Mouse (Mus musculus) frontal cortex, adult 2 months (tissue): Measurements from ENCODE around the gene Klf13. TPM values are rescaled to one million over a fixed set of nuclear protein-coding genes. Genes with fewer than 3 reads are reported as not detected.
A peak's percentile ranks its signal among the peaks of the same experiment; 100 is the strongest.

Experiments
- DNase-seq, 2 experiments: peaks; one replicate each; pipeline ENCODE4 v3.0.0; 2022; ENCODE audit warnings: low spot score in 1 of 2; ENCODE audit errors: extremely low spot score in 1 of 2
- polyA plus RNA-seq: library from polyadenylated mRNA; depleted of rRNA; stranded (reverse); fragments of >200 nt; gene quantifications from 2 replicates; pipeline ENCODE4 v1.2.3, GENCODE M21; 2012; rRNA removed

Klf13 gene
- 57.6 and 60.4 TPM in 2 replicates for polyA plus RNA-seq

DNA sequence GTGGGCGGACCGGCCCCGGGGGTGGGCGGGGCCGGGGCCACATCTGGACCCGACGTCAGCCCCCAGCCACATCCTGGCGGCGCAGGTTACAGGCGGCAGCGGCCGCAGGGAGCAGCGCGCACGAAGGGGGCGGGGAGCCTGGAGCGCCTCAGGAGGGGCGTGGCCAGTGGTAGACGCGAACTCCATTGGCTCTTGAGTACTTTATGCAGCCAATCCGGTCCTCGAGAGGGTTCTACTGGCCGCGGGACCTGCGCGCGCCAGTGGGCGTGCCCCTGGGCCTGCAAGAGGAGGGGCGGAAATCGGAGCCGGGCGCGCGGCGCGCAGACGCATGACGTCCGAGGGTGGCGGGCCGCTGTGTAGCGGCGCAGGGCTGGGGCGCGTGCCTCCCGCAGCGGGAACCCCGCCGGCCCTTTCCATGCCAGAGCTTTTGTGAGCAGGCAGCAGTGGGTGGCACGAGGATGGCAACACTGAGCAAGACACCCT lies at the start of gene Klf13:
Klf13 (minus strand) TSS at position 2 of the 483 bp plus-strand sequence.
- DNase-seq, result peak; percentile 97 to 98

GRCm38 (mm10) chr7:63988391-63988790 lies 49.7 kb upstream of the Klf13 start:
- DNase-seq, result no peak

DNA sequence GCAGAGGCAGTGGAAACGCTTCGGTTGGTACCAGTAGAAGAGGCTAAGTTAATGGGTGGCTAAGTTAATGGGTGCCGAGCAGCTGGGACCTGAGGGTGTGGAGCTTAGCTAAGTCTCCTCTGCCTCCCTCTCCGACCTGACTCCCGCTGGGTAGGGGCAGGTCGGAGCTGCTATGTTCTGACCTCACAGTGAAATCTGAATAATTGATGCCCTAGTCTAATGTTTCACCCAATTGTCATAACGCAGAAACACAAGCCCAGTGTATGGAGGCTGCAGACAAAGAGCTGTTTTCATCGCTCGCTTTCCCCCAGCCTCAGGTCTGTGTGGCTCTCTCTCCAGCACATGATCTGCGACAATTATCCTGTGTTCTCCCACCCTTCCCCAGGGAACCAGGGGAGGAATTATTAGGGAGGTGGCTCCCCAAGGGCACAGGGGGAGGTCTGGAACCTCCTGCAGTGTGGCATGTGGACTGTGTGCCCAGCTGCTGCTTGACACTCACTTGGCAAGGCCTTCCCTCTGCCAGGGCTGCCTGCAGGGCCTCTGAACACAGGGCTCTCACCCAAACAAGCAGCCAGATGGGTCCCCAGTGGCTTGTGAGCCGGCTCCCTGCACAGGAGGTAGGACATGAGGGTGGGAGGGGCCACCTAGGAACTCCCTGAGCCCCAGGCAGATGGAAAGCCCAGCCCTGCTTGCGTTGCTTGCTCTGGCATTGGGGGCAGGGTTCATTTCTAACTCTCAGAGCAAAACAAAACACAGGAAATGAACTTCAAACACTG lies 47.9 kb upstream of the Klf13 start:
- DNase-seq, result peak; percentile 45 to 46

DNA sequence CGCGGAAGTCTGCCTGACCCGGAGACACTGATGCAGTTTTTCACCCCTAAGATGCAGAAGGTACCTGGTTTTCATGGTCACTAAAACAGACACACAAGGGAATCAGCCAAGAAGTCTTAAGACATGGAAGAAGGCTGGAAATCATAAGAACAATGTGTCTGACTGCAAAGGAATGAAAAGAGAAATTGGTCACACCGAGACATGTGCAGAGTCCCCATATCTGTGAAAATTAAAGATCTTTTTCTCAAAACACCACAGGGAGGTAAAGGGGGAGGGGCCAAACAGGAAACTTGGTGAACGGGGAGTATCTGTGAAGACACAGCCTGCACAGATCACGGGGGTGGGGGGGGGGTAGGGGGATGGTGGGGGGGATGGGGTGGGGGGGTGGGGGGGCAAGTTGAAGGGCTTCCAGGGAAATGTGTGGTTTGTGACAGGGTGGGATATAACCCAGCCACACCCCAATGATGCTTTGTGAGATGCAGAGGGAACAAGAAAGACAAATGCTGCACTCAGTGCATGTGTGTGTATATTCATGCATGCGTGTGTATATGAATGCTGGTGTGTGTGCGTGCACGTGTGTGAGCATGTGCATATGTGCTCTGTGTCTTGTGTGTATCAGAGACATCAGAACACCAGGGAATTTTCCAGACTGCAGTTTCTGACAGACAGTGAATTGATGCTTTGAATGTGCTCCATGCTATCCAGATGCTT lies 47.1 kb upstream of the Klf13 start:
- no peak for DNase-seq

DNA sequence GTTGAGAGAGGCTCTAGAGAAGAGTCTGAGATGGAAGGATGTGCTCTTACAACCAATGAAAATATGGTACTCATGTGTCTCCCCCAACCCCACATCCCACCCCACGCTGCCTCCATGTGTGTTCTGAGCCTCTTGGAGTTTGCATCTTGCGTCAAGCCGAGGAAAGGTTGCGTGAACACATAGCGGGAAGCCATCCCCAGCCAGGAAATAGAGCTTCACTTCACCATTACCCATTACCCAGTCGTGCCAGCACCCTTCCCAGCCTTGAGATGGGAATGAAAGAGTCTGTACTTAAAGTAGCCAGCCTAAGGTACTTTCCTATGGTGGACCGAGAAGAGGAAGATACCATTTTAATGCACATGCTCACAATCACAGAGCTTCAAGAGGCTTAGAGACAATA lies 46.6 kb upstream of the Klf13 start:
- DNase-seq, result no peak

DNA sequence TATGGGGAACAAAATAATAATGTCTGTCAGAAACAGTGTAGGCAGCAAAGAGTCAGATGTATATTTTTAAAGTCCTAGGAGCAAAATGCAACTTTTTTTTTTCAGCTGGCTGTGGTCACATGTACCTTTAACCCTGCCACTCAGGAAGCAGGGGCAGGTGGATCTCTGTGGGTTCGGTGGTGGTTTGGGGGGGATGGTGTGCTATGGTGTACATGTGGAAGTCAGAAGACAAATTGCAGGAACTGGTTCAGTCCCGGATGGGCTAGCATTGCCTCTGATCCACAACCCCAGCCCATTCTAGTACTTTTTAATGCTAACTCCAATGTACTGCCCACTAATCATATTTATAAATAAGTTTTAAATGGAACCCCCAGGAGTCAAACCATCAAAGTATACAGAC lies 45.6 kb upstream of the Klf13 start:
- no peak for DNase-seq

DNA sequence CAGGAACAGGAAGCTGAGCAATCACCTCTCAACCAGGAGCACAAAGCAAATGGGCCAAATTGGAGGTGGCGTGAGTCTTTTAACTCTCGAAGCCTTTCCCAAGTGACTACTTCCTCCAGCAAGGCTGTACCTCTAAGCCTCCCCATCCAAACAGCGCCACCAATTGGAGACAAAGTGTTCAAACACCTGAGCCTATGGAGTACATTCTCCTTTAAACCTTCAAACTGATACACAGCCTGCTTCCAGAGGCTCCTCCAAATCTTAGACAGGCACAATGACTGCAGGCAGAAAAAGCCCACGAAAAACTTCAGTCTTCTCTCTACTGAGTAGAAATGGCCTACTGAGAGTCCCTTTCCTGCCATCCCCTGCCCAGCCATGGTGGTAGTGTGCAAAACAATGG lies 38.9 kb upstream of the Klf13 start:
- no peak for DNase-seq

DNA sequence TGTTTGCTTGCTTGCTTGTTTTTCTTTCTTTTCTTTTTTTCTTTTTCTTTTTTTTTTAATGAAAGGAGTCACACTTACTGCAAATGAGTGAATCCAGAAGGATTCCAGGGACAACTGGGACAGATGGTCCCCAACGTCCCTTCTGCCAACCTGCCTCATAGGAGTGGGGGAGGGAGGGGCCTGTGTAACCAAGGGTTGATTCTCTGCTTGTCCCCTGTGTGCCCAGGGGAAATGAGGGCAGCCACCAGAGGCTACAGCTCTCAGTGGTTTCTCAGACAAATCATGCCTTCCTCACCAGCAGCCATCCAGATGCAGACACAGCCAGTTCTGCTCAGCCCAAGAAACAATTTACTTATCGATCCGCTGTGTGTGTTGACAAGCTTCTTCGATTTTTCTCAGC lies 32.3 kb upstream of the Klf13 start:
- DNase-seq, result no peak

DNA sequence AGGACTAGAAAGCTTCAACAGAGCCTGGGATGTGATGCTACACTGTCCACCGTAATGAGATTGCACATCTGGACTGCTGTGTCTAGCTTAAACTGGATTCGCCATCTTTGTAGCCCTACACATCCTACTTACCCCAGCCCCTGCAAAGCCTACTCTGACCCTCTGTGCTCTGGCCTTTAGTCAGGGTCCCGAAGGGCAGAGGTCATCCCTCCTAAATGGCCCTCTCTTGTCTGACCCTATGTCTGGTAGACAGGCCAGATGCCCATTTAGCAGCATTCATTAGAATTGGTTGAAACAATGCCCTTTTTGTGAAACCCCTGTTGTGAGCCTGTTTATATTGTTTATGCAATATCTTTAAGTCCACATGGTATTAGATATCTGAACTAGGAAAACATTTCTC lies 31.2 kb upstream of the Klf13 start:
- no peak for DNase-seq

GRCm38 (mm10) chr7:63965635-63966418 lies 27.1 kb upstream of the Klf13 start:
- no peak for DNase-seq

DNA sequence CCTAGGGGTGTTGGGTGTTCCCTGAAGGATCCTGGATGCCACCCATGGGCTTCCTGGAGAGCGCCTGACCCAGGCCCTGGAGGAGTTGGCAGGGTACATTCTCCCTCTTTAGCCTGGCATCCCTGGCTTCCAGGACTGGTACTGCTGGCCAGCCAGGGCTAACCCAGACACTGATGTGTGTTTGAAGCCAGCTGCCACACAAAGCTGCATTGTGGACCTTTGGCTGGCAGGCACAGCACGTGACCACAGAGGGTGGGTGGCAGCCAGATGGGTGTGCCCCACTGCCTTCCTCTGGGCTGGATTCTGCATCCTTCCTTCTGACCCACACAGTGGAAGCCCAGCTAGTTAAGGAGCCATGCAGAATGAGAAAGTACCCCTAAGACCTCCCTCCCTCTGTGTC lies 26.4 kb upstream of the Klf13 start:
- DNase-seq, result peak; percentile 65 to 77

- DNase-seq, result no peak
Measured at GRCm38 (mm10) chr7:63964121-63964520, 25.4 kb upstream of the Klf13 start.

- DNase-seq, result no peak
Measured at GRCm38 (mm10) chr7:63963632-63964031, 24.9 kb upstream of the Klf13 start.

DNA sequence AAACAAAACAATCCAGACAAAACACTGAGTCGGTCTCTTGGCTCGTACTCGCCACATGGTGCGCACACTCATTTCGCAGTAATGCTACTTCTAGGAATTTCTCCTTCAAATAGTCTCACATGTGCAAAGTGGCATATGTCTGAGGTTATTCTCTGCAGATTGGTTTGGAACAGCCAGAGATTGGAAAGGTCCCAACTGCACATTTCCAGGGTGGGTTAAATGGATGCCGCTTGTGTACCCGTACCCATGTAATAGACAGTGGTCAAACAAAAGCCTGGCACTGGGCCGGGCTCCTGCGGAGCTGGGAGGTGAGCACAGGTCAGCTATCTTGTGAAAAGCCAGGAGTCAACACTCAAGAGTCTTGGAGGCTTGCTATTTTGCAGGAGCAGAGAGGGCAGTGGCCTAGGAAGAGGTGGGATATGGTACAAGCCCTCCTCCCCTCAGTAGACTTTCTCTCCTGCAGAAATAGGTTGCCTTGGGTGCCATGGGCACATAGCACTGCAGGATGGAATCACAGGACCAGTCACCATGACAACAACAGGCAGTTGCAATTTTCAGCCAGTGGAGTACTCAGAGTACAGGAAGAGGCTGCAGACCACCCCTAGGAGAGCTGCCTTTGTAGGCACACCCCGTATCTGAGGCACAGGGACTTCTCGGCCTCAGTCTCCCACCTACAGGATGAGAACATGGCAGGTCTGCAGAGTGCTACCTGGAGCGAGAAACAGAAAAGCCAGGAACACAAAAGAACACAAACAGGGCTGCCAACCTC lies 19.3 kb upstream of the Klf13 start:
- DNase-seq, result peak in 1 of 2 experiments; percentile 43

DNA sequence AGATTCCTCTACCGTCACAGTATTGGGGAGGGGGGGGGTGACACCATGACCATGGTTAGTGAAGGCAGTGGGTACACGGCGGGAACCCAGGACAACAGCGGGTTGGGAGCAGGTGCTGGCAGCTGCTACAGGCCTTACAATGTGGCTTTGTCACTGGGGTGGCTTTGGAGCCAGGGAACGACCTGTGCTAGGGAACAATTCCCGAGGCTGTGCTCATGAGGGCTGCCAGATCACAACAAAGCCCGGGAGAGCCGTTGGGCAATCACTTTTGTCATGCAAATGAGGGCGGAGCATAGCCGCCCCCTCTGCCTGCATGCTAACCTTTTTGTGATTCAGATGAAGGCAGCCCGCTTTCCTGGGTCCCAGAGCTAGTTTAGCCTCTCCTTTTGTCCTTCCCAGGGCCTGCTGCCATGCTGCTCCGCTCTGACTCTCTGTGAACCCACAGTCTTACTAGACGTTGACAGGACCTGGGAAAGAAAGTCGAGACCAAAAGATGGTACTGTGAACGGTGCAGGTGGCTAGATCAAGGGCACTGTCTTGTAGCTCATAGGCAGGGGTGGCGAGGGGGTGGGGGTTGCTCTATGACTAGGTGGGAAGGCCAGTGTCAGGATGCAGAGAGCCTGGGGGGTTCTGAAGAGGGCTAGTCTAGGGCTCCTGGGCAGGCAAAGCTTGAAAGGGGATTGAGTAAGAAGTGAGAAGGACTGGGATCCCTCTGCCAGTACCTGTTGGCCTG lies 18.4 kb upstream of the Klf13 start:
- peak; percentile 63 to 67 for DNase-seq

DNA sequence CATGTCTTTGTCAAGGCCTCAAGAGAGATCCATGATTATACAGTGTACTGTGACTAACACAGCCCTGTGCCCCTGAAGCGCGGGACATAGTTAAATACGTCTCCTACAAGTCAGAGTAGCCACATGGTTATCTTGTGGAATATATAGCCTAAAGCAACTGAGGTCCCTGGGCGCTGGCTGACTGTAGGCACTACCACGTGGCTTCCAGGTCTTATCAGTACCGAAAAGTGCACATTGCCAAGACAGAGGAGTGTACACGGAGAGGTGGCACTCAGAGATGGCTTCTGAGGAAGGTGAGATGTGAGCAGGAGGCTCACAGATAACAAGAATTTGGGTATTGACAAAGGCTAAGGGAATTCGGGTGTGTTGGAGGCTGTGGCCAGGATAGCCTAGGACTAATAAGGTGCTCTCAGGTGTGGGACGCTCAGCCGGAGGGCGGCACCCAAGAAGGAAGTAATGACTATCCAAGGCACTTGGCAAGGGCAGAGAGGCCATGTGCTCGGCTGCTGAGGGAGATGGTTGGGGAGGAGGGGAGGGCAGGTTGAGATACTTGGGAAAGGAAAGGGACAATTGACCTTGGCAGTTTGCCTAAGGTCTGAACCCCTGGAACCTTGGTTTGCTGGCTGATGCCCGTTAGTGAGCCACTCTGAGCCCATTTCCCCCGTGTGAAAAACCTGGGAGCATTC lies 17.6 kb upstream of the Klf13 start:
- DNase-seq, result no peak

- no peak for DNase-seq
Measured at GRCm38 (mm10) chr7:63955440-63955839, 16.7 kb upstream of the Klf13 start.

DNA sequence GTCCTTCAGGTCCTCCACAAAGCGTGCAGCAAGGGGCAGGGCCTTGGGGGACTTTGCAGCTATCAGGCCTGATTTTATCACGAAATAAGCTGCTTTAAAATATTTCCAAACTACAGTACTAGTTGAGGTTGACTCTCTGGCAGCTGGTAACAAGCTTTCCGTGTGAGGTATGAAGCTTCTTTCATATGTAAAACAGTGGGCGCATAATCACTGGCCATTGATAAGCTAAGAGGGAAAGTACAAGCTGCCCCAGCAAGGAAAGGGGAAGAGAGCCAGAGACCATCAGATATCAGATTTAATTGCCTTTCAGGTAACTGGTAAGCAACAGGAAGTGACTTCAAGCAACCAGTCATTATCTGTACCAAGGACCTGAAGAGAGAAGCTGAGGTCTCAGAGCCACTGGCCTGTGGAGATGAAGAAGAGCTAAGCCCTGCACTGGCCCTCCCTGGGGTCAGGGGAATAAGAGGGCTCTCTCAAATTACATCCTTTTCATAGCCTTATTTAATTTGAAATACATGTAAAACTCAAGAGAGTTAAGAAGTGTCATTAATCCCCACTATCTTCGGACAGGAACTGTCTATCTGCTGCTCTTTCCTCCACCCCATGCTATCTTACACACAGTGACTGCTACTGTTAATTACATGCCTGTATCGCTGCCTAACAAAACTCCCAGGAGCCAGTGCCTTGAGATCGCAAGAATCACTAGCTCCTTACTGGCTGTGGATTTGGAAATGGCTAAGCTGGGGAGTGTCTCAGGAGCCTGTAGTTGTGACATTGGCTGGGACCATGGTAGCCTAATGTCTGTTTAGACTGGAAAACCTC lies 13.6 kb upstream of the Klf13 start:
- DNase-seq, result no peak
